Mouse (Mus musculus): ENCODE results near the gene Magi3. TPM values are rescaled to one million over a fixed set of nuclear protein-coding genes. Genes with fewer than 3 reads are reported as not detected.

The Magi3 gene
- not detected in 2 replicates for polyA plus RNA-seq (2012)

- no peak for TF ChIP-seq GATA1 (IDR thresholded peaks at IDR 0.05; ENCODE audit: low read length)
These were observed at the start of gene Magi3 for GRCm38 (mm10) chr3:104220295-104220965. Gene Magi3 (minus strand): TSS chr3:104220374.

- no peak for TF ChIP-seq GATA1 (IDR thresholded peaks at IDR 0.05; ENCODE audit: low read length)
These were observed 44.5 kb upstream of the Magi3 start for GRCm38 (mm10) chr3:104264530-104265145.

GRCm38 (mm10) chr3:104260221-104260620 lies 40.0 kb upstream of the Magi3 start:
- no peak for TF ChIP-seq GATA1 (IDR thresholded peaks at IDR 0.05; ENCODE audit: low read length)

GRCm38 (mm10) chr3:104259168-104259567 lies 39.0 kb upstream of the Magi3 start:
- TF ChIP-seq GATA1 (IDR thresholded peaks at IDR 0.05; ENCODE audit: low read length), result no peak

GRCm38 (mm10) chr3:104257041-104257440 lies 36.9 kb upstream of the Magi3 start:
- TF ChIP-seq GATA1 (IDR thresholded peaks at IDR 0.05; ENCODE audit: low read length), result no peak

- TF ChIP-seq GATA1 (IDR thresholded peaks at IDR 0.05; ENCODE audit: low read length), result no peak
These were observed 33.6 kb upstream of the Magi3 start for GRCm38 (mm10) chr3:104253760-104254159.

- no peak for TF ChIP-seq GATA1 (IDR thresholded peaks at IDR 0.05; ENCODE audit: low read length)
These were observed 27.7 kb upstream of the Magi3 start for GRCm38 (mm10) chr3:104247850-104248249.

- TF ChIP-seq GATA1 (IDR thresholded peaks at IDR 0.05; ENCODE audit: low read length), result no peak
These were observed 26.9 kb upstream of the Magi3 start for GRCm38 (mm10) chr3:104247057-104247456.

- TF ChIP-seq GATA1 (IDR thresholded peaks at IDR 0.05; ENCODE audit: low read length), result no peak
These were observed 24.2 kb upstream of the Magi3 start for GRCm38 (mm10) chr3:104244373-104244772.

GRCm38 (mm10) chr3:104243972-104244371 lies 23.8 kb upstream of the Magi3 start:
- TF ChIP-seq GATA1 (IDR thresholded peaks at IDR 0.05; ENCODE audit: low read length), result no peak

- no peak for TF ChIP-seq GATA1 (IDR thresholded peaks at IDR 0.05; ENCODE audit: low read length)
These were observed 19.6 kb upstream of the Magi3 start for GRCm38 (mm10) chr3:104239785-104240184.

- no peak for TF ChIP-seq GATA1 (IDR thresholded peaks at IDR 0.05; ENCODE audit: low read length)
These were observed 19.2 kb upstream of the Magi3 start for GRCm38 (mm10) chr3:104239376-104239775.

- no peak for TF ChIP-seq GATA1 (IDR thresholded peaks at IDR 0.05; ENCODE audit: low read length)
These were observed 17.8 kb upstream of the Magi3 start for GRCm38 (mm10) chr3:104237846-104238440.

GRCm38 (mm10) chr3:104236029-104236428 lies 15.9 kb upstream of the Magi3 start:
- TF ChIP-seq GATA1 (IDR thresholded peaks at IDR 0.05; ENCODE audit: low read length), result no peak

GRCm38 (mm10) chr3:104235099-104235498 lies 14.9 kb upstream of the Magi3 start:
- TF ChIP-seq GATA1 (IDR thresholded peaks at IDR 0.05; ENCODE audit: low read length), result no peak

GRCm38 (mm10) chr3:104233366-104234312 lies 13.5 kb upstream of the Magi3 start:
- no peak for TF ChIP-seq GATA1 (IDR thresholded peaks at IDR 0.05; ENCODE audit: low read length)
